Mouse (Mus musculus) brown adipose tissue, adult 24 weeks (tissue): Measurements from ENCODE around the gene Lrrc2. TPM values are rescaled to one million over a fixed set of nuclear protein-coding genes. Genes with fewer than 3 reads are reported as not detected.

Experiments
- H3K27ac ChIP-seq: fragments of 200-500 bp; replicated peaks from 2 replicates; pipeline ENCODE4 v1.5.1; 2012; ENCODE audit warnings: low read depth, mild to moderate bottlenecking, low read length
- H3K4me1 ChIP-seq: fragments of 200-500 bp; 2 replicates; pipeline ENCODE4 v1.6.1; 2012; ENCODE audit warnings: low read length, mixed read lengths; ENCODE audit not compliant: control insufficient read depth, insufficient read depth, insufficient read length
- H3K4me3 ChIP-seq: fragments of 200-500 bp; 2 replicates; pipeline ENCODE4 v1.5.1; 2012; ENCODE audit warnings: low read depth, mild to moderate bottlenecking, low read length, moderate library complexity; ENCODE audit not compliant: insufficient read depth
- polyA plus RNA-seq: library from polyadenylated mRNA; stranded (reverse); fragments of >200 nt; gene quantifications from 2 replicates; pipeline ENCODE4 v1.2.4, GENCODE M21; 2012; ENCODE audit not compliant: missing spikeins, insufficient read depth, insufficient read length

Gene Lrrc2
- 0.88 TPM in 1 of 2 replicates, not detected in the other for polyA plus RNA-seq

DNA sequence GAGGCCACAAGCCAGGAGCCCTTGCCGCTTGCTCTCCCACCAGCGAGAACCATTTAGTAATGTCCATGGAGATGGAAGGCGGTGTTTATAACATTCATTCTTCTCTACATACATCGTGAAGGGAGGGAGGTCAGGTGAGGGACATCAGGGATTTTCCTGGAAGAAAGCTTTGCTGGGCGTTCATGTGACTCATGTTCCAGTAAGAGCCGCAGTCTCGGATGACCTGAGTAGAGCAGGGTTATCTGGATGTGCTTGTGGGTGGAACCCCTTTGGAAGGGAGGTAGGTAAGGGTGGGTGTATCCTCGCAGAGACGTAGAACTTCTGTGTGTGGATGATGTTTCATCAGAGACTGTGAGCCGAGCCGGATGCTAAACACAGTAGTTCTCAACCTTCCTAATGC lies at the start of gene Lrrc2:
TSS of gene Lrrc2 (plus strand) at position 149 of the 400 bp plus-strand sequence.
- H3K27ac ChIP-seq: no peak within 1 kb of the TSS
- H3K4me1 ChIP-seq: 0 out of 2 replicates have a peak, but pooled peaks cover 4% of the 10 kb centered on the region
- H3K4me3 ChIP-seq: no peak within 1 kb of the TSS

DNA sequence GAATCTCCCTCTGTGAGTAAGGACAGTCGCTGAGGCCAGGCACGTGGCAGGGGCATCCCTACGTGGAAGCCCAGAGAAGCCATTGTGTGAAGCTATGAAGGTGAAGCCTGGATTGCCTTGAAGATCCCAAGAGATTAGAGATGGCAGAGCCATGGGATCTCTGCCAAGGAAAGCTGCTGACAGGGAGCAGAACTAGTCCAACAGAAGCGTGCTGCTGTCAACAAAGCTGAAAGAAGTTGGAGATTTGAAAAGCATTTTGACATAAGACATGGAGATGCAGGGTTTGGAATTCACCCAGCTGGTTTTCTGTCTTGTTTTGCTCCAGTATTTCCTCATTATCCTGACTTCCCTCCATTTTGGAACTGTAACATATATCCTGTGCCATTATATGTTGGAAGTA lies 49.1 kb upstream of the Lrrc2 start:
- H3K4me1 ChIP-seq: no peaks in the 10 kb centered on the region
- H3K27ac ChIP-seq: no peak overlapping the region
- H3K4me3 ChIP-seq: no peak overlapping the region

DNA sequence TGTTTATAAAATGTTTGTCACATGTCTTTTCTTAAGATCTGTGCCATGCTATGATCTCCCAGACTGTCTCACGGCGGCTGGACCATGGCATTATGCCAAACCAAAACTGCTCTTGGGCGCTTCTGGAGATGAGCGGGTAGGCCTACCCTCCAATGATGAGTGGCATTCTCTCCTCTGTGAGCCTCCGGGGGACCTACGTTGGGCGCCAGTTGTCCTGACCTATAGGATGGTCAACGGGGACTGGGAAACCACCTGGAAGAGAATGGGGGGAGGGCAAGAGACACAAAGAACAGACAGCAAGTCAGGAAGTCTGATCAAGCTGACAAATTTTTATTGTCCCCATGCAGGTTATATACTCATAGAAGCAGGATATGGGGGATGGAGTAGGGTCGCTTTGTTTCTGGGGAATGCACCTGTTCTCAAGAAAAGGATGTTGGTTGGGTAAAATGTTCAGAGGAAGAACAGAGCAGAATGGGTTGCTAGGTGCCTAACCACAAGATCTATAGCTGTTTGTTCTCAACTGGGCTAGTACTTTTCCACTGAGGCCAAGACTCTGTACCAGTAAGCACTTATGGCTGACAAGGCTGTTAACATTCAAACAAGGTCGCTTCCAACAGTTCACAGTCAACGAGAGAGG lies 44.0 kb upstream of the Lrrc2 start:
- H3K4me1 ChIP-seq: no peaks in the 10 kb centered on the region; the same call in 1 of the 2 replicates
- no peak overlapping the region for H3K27ac ChIP-seq
- H3K4me3 ChIP-seq: no peak overlapping the region

DNA sequence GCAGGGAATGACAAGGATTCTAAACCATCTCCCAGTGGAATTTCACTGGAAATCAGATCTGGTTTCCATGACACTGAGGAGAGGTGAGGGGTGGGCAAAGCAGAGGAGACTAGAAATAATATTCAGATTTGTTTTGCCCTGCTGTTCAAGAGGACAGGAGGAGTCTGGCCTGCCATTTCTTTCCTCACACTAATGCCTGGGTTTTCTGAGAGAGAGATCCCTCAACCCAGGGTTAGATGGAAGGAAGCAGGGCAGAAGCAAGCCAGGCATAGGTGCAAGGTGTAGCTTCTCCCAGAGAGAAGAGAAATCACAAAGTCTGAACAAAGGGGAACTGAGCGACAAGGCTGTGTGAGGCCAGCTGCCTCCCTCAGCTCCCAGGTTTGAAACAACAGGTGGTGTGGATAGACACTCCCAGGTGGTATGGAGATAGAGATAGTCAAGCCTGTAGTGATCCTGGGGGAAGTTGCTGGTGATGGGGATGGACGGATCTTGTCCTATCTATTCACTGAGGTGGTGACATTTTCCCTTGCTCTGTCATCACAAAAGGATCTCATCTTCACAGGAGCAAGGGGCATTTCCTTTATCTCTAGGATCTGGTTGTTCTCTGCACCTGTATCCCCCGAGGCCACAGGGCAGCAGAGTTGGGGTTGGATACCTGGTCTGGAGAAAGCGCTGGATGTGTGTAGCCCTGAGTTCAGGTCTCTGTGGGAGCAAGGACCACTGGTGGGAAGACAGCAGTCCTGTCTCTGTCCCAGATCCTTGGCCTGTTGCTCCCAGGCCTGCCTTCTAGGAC lies 43.3 kb upstream of the Lrrc2 start:
- Histone ChIP-seq H3K4me1 (no peaks in the 10 kb centered on the region; the same call in 1 of the 2 replicates), H3K4me3 (no peak overlapping the region), H3K27ac (no peak overlapping the region)

DNA sequence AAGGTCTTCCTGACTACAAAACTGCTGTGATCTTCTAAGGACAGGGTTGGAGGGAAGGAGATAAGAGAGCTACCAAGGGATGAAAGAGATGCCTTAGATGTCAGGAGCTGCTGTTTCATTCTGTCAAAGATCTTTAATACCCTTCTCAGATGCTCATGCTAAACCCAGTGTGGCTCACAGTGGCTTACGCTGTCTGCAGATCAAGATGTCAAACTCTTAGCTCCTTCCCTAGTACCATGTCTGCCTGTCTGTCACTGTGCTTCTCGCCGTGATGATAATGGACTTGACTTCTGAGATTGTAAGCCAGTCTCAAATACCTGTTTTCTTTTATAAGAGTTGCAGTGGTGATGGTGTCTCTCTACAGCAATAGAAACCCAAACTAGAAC lies 42.7 kb upstream of the Lrrc2 start:
- no peaks in the 10 kb centered on the region; the same call in 1 of the 2 replicates for H3K4me1 ChIP-seq
- H3K4me3 ChIP-seq: no peak overlapping the region
- H3K27ac ChIP-seq: no peak overlapping the region

DNA sequence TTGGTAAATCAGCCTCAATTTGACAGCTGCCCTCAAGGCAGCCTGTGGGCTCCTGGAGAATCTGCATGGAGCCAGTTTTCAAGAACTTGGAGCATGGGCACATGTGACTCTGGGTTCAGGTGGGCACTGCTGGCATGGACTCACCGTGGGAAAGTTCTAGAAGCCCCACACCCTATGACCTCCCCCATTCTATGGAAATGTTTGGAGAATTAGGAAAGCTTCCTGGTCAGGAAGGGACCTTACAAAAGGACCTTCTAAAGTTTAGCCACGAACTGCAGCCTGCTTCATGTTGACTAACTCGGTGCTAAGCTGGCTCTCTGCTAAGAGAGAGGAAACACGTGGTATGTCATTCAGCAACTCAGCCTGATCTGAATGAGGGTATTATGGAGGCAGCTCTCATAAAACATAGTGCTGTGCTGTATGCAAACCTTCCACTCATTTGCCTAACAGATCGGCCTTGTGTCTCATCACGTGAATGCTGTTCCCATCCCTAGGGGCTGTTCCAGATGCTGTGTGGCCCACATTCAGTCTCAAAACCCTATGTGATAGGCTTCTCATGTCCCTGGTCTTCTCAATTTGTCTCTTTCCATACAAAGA lies 41.9 kb upstream of the Lrrc2 start:
- Histone ChIP-seq H3K27ac (no peak overlapping the region), H3K4me1 (no peaks in the 10 kb centered on the region; the same call in 1 of the 2 replicates), H3K4me3 (no peak overlapping the region)

DNA sequence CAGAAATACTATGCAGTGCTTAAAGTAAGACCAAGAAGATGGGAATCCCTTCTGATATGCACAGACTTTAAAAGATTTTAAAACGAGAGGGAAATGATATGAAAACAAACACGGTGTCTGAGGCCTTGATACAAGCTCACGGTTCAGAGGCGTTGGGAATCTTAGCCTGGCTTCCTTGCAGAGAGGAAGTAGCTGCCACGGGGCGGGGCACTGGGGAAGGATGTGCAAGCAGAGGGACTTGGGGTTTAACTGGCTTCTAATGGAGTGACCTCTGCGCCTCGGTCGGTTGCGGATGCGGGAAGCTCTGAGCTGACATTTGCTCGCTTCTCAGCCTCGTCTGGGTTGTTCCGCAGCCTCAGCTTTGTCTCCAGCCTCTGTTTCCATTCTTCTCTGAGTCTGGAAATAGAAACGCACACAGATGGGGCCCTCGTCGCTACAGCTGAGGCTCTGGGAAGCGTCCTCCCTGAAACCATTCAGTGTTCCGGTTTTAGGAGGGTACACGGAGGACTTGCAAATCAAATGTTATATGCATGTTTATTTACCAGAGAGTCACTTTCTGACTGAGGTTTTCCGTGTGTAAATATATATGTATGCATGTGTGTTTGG lies 36.6 kb upstream of the Lrrc2 start:
- H3K4me1 ChIP-seq: no peaks in the 10 kb centered on the region
- H3K4me3 ChIP-seq: no peak overlapping the region
- no peak overlapping the region for H3K27ac ChIP-seq

DNA sequence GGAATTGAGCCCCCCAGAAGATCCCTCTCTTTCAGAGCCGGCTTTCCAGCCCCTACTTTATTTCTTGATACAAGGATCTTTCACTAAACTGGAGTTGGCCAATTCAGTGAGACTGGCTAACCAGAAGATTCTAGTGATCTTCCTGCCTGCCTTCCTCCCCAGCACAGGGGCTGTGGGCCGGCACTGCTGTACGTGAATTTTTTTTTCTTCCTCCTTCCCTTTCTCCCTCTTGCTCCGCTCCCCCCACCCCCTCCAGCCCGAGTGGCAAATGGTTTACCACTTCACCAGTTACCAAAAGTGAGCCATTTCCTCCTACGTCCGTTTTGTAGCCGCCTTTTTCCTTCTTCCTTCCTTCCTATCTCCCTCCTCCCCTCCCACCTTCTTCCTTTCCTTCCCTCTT lies 35.9 kb upstream of the Lrrc2 start:
- H3K4me3 ChIP-seq: no peak overlapping the region
- no peak overlapping the region for H3K27ac ChIP-seq
- no peaks in the 10 kb centered on the region for H3K4me1 ChIP-seq

DNA sequence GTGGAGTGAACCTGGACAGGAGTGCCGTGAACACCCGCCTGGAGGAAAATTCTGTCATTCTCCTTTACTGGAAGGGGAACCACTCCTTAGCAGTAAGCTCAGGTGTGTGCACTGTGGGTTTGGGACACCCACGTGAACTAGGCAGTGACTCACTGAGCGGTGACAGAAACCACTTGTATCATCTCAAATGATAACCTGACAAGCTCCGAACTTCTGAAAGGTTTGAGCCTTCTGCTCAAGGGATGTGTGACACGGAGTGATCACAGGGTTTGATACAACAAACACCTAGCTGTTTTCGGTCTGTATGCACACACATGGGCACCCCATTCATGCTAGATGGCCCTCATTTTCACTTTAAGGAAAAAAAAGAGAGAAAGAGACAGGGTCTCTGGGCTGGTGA lies 34.6 kb upstream of the Lrrc2 start, which contains the start of gene Fam240a:
TSS of gene Fam240a (minus strand) at position 76 of the 400 bp plus-strand sequence.
- Histone ChIP-seq H3K4me3 (no peak within 1 kb of the TSS), H3K27ac (no peak within 1 kb of the TSS), H3K4me1 (no peaks in the 10 kb centered on the region)

DNA sequence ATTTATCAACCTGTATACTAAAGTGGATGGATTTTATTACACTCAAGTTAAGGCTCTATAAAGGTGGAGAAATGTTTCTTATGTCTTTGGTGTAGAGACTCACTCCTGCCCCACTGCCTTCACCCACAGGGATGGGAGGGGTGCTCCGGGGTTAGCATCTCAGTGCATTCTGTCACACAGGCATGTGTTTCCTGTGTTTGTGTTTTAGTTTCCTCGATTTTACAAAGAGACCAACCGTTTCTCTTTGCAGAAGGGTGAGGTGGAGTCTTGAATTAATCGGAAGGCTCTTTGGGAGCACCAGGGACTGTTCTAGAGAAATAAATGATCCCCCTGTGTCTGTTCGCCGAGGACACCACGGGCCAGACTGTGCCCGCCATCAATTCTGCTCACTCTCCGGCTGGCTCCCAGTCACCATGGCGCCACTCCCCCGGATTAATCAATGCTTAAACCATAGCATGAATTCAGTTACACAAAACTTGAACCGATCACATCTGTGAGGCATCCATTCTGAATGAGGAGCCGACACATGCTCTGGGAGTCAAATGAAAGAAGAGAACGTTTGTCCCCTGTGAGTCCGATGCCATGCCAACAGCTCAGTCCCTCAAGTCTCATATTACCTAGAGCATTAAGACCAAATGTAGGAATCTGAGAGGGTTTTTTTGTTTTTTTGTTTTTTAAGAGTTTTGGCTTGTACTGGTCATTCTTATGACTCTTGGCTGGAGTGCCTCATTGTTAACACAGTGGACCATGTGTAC lies 30.5 kb upstream of the Lrrc2 start:
- Histone ChIP-seq H3K4me1 (no peaks in the 10 kb centered on the region), H3K27ac (peak overlapping the region; percentile 86), H3K4me3 (no peak overlapping the region)

DNA sequence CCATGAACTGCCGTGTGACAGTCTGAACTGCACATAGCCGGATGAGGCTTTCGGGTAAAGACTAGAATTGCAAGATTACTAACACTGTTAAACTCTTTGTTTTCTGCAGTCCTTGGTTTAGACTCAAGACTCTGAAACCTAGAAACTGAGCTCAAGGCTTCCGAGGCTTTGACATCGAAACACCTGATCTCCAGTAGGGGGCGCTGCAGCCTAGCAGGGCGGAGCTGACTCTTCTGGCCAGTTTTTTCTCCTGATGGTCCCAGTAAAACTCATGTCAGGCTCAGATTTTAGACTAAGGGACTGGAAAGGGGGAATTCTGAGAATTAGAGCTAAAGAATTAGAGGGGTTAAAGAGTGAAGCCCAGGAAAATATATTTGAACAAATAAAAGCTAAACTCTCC lies 28.6 kb upstream of the Lrrc2 start:
- no peak overlapping the region for H3K4me3 ChIP-seq
- H3K4me1 ChIP-seq: no peaks in the 10 kb centered on the region
- no peak overlapping the region for H3K27ac ChIP-seq

DNA sequence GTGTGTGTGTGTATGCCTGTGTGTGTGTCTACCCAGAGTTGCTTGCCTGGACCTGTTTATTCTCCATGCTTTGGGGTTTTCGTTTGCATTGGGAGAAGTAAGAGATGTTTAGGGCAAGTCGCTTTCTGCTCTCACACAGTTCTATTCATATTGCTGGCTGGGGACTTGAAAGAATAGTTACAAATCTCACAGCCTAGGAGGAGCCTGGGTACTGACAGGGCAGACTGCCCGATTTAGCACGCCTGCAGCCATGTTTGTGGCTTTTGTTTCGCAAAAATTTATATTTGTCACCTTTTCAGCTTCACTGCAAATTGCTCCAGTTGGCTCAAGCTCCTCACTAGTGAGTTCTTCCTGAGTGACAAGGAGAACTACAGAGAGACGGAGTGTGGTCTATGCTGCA lies 19.8 kb upstream of the Lrrc2 start:
- Histone ChIP-seq H3K27ac (no peak overlapping the region), H3K4me1 (no peaks in the 10 kb centered on the region), H3K4me3 (no peak overlapping the region)

DNA sequence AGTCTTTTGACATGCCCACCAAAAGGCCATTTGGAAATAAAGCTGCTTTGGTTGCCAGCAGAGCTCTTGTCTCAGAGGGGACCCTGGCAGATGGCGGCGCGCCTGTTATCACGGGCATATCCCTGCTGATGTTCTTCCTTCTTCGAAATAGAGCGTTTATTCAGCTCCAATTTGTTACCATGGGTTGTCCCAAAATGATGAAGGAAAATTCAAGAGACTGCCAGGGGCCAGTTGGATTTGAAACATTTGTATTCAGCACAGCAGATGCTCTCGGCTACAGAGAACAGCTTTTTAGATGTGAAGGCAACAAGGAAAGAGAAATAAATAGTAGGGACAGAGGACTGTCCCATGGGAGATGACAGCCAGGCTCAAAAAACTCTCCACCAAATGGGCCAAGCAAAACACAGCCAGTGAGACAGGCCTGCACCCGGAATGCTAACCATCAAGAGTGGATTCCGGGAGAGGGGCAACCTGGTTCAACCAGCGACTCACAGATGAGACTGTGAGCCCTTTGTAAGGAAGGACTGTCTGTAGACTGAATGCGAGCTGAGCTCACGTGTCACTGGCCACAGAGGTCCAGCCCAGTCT lies 17.4 kb upstream of the Lrrc2 start:
- Histone ChIP-seq H3K4me3 (no peak overlapping the region), H3K4me1 (no peaks in the 10 kb centered on the region), H3K27ac (no peak overlapping the region)

DNA sequence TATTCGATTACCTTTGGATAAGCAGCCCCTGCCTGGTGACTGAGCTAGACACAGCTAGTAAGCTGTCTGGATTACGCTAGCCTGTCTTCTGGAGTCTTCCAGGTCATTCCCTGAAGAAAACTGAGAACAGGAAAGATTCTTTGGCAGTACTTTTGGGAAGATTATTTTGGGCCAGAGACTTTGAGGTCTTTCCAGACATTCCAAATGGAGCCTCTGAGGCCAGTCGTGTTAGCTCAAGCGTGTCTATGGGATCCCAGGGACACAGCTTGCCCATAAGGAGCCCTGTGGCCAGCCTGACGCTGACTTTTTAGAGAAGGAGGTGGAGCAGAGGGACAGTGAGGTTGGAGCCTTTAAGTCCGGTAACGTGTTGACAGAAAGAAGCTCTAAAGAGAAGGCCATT lies 15.4 kb upstream of the Lrrc2 start:
- no peak overlapping the region for H3K4me3 ChIP-seq
- H3K27ac ChIP-seq: no peak overlapping the region
- H3K4me1 ChIP-seq: no peaks in the 10 kb centered on the region
